Mouse (Mus musculus) thymus, adult 2 months (tissue): Measurements from ENCODE around the gene Shroom1.

ENCODE experiments used
- CTCF ChIP-seq: fragments of 200-500 bp; IDR thresholded peaks from 2 replicates; pipeline ENCODE4 v1.5.1; 2012; ENCODE audit warnings: mild to moderate bottlenecking, control low read depth, low read length, moderate library complexity, borderline replicate concordance; ENCODE audit not compliant: control insufficient read depth, poor library complexity, insufficient read depth; ENCODE audit errors: extremely low read depth
- POLR2A ChIP-seq: fragments of 200-500 bp; IDR thresholded peaks from 2 replicates; pipeline ENCODE4 v1.6.1; 2012; ENCODE audit warnings: mild to moderate bottlenecking, low read length, control low read depth, moderate library complexity; ENCODE audit not compliant: control insufficient read depth, poor library complexity, insufficient read depth; ENCODE audit errors: extremely low read depth

GRCm38 (mm10) chr11:53460192-53460591 is 3.2 kb downstream of the Shroom1 start:
- no peak for TF ChIP-seq POLR2A
- no peak for TF ChIP-seq CTCF
